ENCODE assay signal across 15 mouse cellular contexts in genomic region chr5:8911567-8912198, GRCm38 (mm10). TPM values are rescaled to one million over a fixed set of nuclear protein-coding genes. Genes with fewer than 3 reads are reported as not detected.
A peak's percentile ranks its signal among the peaks of the same experiment; 100 is the strongest.
DNase-seq lines count a peak whose midpoint lies in the region; ATAC-seq and TF ChIP-seq lines count a peak whose summit lies in the region.
"Had no signal": no experiment of that assay in that cellular context is flagged by ENCODE, and none has a peak within 500 bp of the region (broad histone marks: within the 10 kb centered on the region; RNA-seq: fewer than 3 reads in every experiment).

No protein-coding gene starts in this region.

- in situ Hi-C loops in CH12.LX (cut with MboI; ENCODE audit: low pct_ligation_motif_present, low pct_unique_long_range_greater_than_20kb, low sequenced_read_pairs), result no loop called here

- no peak overlapping the region for H3K27ac ChIP-seq in CH12.LX (ENCODE audit: insufficient read depth, low read depth)
- no peak overlapping the region for H3K27ac ChIP-seq in bone marrow, adult 2 months (ENCODE audit: control insufficient read depth, insufficient read depth, low read depth, low read length, poor library complexity)
- H3K27ac ChIP-seq: kidney, embryonic 15.5 days; midbrain, embryonic 10.5 days; neural tube, embryonic 12.5 days had no signal

- H3K36me3 ChIP-seq in CH12.LX (replicated peaks in 1 of 2; ENCODE audit: control insufficient read depth in 1 of 2, insufficient read depth in 1 of 2, low read length in 1 of 2), result no peaks in the 10 kb centered on the region
- H3K36me3 ChIP-seq: kidney, embryonic 15.5 days; midbrain, embryonic 10.5 days; neural tube, embryonic 12.5 days had no signal

- no peak overlapping the region for H3K4me3 ChIP-seq in CH12.LX (replicated peaks in 1 of 3; ENCODE audit: low read depth in 2 of 3, low read length in 2 of 3, poor library complexity in 1 of 3)
- H3K4me3 ChIP-seq in bone marrow, adult 2 months (replicated peaks; ENCODE audit: control insufficient read depth, low read depth, low read length), result no peak overlapping the region
- no peak overlapping the region for H3K4me3 ChIP-seq in lung, adult 2 months (replicated peaks; ENCODE audit: extremely low read depth, low read depth, low read length)
- H3K4me3 ChIP-seq: kidney, embryonic 15.5 days; midbrain, embryonic 10.5 days; neural tube, embryonic 12.5 days had no signal

- WGBS in bone marrow, adult 2 months, result 30% methylated on average over 8 of the region's 8 CpGs
- WGBS in lung, adult 2 months, result 74% methylated on average over 8 of the region's 8 CpGs

- TF ChIP-seq POLR2A in CH12.LX (IDR thresholded peaks at IDR 0.05; ENCODE audit: low read depth, low read length), result no peak
- TF ChIP-seq POLR2A in bone marrow, adult 2 months (IDR thresholded peaks at IDR 0.05; ENCODE audit: borderline replicate concordance, control insufficient read depth, low read depth, low read length), result no peak
- TF ChIP-seq POLR2A in lung, adult 2 months (IDR thresholded peaks at IDR 0.05; ENCODE audit: borderline replicate concordance, extremely low read depth, low read depth, low read length), result no peak

- no peak for TF ChIP-seq EP300 in CH12.LX (IDR thresholded peaks at IDR 0.05; ENCODE audit: low read length)

- H3K27me3 ChIP-seq in CH12.LX (replicated peaks), result no peaks in the 10 kb centered on the region
- H3K27me3 ChIP-seq: kidney, embryonic 15.5 days; neural tube, embryonic 12.5 days had no signal

- H3K4me1 ChIP-seq in CH12.LX (ENCODE audit: control insufficient read depth in 1 of 2, insufficient read depth in 2 of 2), result peaks cover 3 to 10% of the 10 kb centered on the region in 2 experiments
- no peaks in the 10 kb centered on the region; the same call in 1 of the 2 replicates for H3K4me1 ChIP-seq in bone marrow, adult 2 months (ENCODE audit: control insufficient read depth, insufficient read depth, low read length)
- H3K4me1 ChIP-seq in lung, adult 2 months (ENCODE audit: control insufficient read depth, insufficient read depth, low read length), result no peaks in the 10 kb centered on the region
- H3K4me1 ChIP-seq: kidney, embryonic 15.5 days; midbrain, embryonic 10.5 days; neural tube, embryonic 12.5 days had no signal

- no peaks in the 10 kb centered on the region for H3K9me3 ChIP-seq in CH12.LX (replicated peaks; ENCODE audit: low read length)
- H3K9me3 ChIP-seq: kidney, embryonic 15.5 days; midbrain, embryonic 10.5 days; neural tube, embryonic 12.5 days had no signal

- no peak for TF ChIP-seq RAD21 in CH12.LX (IDR thresholded peaks at IDR 0.05; ENCODE audit: low read depth, low read length)

- H3K9ac ChIP-seq in CH12.LX (ENCODE audit: insufficient read depth, low read depth), result no peak overlapping the region
- H3K9ac ChIP-seq: forebrain, postnatal 0 days; kidney, embryonic 15.5 days; lung, embryonic 14.5 days; neural tube, embryonic 12.5 days had no signal

- dilution Hi-C loops in CH12.LX (cut with MboI; ENCODE audit: extremely low pct_ligation_motif_present, extremely low pct_unique_long_range_greater_than_20kb, low sequenced_read_pairs), result no loop called here

- TF ChIP-seq CTCF in CH12.LX (conservative IDR thresholded peaks at IDR 0.05 in 1 of 2, IDR thresholded peaks at IDR 0.05 in 1 of 2; ENCODE audit: low read depth in 2 of 2, low read length in 2 of 2), result no peak
- TF ChIP-seq CTCF in bone marrow, adult 2 months (IDR thresholded peaks at IDR 0.05; ENCODE audit: control insufficient read depth, insufficient read depth, low read length), result 0 out of 2 replicates have a peak, but pooled peaks have one; percentile 13
- no peak for TF ChIP-seq CTCF in lung, adult 2 months (IDR thresholded peaks at IDR 0.05; ENCODE audit: insufficient read depth, low read length)

- peak; percentile 91 for ATAC-seq in megakaryocyte progenitor cell, adult 5-6 weeks (replicated peaks; ENCODE audit: poor library complexity)
- ATAC-seq: forebrain, postnatal 0 days; hindbrain, embryonic 16.5 days had no signal

- H3K4me2 ChIP-seq in CH12.LX (ENCODE audit: insufficient read depth, low read depth, poor library complexity, severe bottlenecking), result no peak overlapping the region
- H3K4me2 ChIP-seq: kidney, embryonic 15.5 days; lung, embryonic 14.5 days; neural tube, embryonic 12.5 days had no signal

- DNase-seq in CH12.LX (ENCODE audit: extremely low read depth), result no peak
- peak; percentile 59 for DNase-seq in thymus, postnatal 25 days
- no peak for DNase-seq in urinary bladder, adult 18-20 months (ENCODE audit: low spot score in 2 of 2)
- no peak for DNase-seq in layer of hippocampus, adult 18-20 months (ENCODE audit: low spot score in 2 of 2)
- DNase-seq in lung, adult 2 months, result no peak
- DNase-seq: forebrain, postnatal 0 days; gastrocnemius, postnatal 36 days; lung, embryonic 14.5 days; retina, postnatal 1 day had no signal

- no peaks in the 10 kb centered on the region for H3K79me2 ChIP-seq in CH12.LX (replicated peaks; ENCODE audit: control insufficient read depth, extremely low read depth, insufficient read depth, poor library complexity, severe bottlenecking)

TF ChIP-seq in CH12.LX, 34 proteins besides CTCF, POLR2A, EP300 and RAD21:
- TF ChIP-seq ZNF384 (IDR thresholded peaks at IDR 0.05; ENCODE audit: low read depth, low read length) (peak; percentile 51), MXI1 (IDR thresholded peaks at IDR 0.05; ENCODE audit: low read depth, low read length) (no peak)

RNA-seq across cellular contexts. Expression of gene Abcb4, which starts 18.2 kb away (rescaled TPM):
- total RNA-seq in CH12.LX (2012; rRNA removed) (0.38 and 0.68 TPM in 2 replicates), CH12.LX (2014; rRNA removed) (0.24 and 0.27 TPM in 2 replicates)
- polyA plus RNA-seq in CH12.LX (2012; ENCODE audit: insufficient read length, low read depth), result 0.29 and 0.37 TPM in 2 replicates
- polyA plus RNA-seq in bone marrow, adult 2 months (2011; ENCODE audit: insufficient read depth, insufficient read length, low replicate concordance, missing spikeins), result 57.4 and 61.3 TPM in 2 replicates
- total RNA-seq in megakaryocyte progenitor cell, adult 5-6 weeks (2015), result 9.0 and 13.4 TPM in 2 replicates
- 17.4 and 34.4 TPM in 2 replicates for total RNA-seq in megakaryocyte progenitor cell, adult 5-6 weeks (2017)
- 1 to 10 TPM; 5.3 to 5.9 TPM for total RNA-seq in layer of hippocampus, adult 18-20 months (2021)
- 0.15 and 0.34 TPM in 2 replicates for polyA plus RNA-seq in lung, adult 2 months (2012; rRNA removed)
